Mouse (Mus musculus) G1E (cell line): ENCODE results near the gene Tmtc2.
"Not testable (repeated sequence)": the region's sequence is repeated elsewhere in the genome, so short reads cannot be mapped to it uniquely, and the experiment has no call there.

Experiments
- CTCF ChIP-seq: IDR thresholded peaks from 2 replicates; pipeline ENCODE4 v1.5.1; 2012; ENCODE audit warnings: low read depth, low read length, inconsistent platforms, mixed read lengths
- GATA1 ChIP-seq: IDR thresholded peaks from 2 replicates; pipeline ENCODE4 v1.6.1; 2012; ENCODE audit warnings: borderline replicate concordance, low read length, inconsistent platforms, mixed read lengths

- not testable (repeated sequence) for TF ChIP-seq CTCF, GATA1
These were observed 336.0 kb downstream of the Tmtc2 start for GRCm38 (mm10) chr10:105238291-105238690.
